Mouse (Mus musculus): ENCODE measurements around the gene Fignl1.

GRCm38 (mm10) chr11:11839874-11840273 lies 31.1 kb upstream of the Fignl1 start:
- TF ChIP-seq POLR2A (IDR thresholded peaks at IDR 0.05; ENCODE audit: insufficient read length, low read depth) = no peak
- no peak for TF ChIP-seq MYOD1 (IDR thresholded peaks at IDR 0.05; ENCODE audit: control insufficient read depth in 1 of 3, insufficient read length in 2 of 3, low read depth in 2 of 3)
- no peak for TF ChIP-seq REST (IDR thresholded peaks at IDR 0.05; ENCODE audit: insufficient read depth, insufficient read length)
- TF ChIP-seq MAX (IDR thresholded peaks at IDR 0.05; ENCODE audit: low read depth) = no peak
- no peak for TF ChIP-seq SRF (IDR thresholded peaks at IDR 0.05; ENCODE audit: control insufficient read depth, insufficient read length, low read depth)
- no peak for TF ChIP-seq E2F4 (IDR thresholded peaks at IDR 0.05; ENCODE audit: insufficient read depth)
- TF ChIP-seq POLR2AphosphoS2 (IDR thresholded peaks at IDR 0.05; ENCODE audit: insufficient read length, low read depth) = no peak

Measured in myocyte (in vitro differentiated cells).